Mouse (Mus musculus): ENCODE data around the gene Glmp. TPM values are rescaled to one million over a fixed set of nuclear protein-coding genes. Genes with fewer than 3 reads are reported as not detected.

The Glmp gene
- total RNA-seq, 2 experiments from 2014 or later = 77.5 to 91.1 TPM

DNA sequence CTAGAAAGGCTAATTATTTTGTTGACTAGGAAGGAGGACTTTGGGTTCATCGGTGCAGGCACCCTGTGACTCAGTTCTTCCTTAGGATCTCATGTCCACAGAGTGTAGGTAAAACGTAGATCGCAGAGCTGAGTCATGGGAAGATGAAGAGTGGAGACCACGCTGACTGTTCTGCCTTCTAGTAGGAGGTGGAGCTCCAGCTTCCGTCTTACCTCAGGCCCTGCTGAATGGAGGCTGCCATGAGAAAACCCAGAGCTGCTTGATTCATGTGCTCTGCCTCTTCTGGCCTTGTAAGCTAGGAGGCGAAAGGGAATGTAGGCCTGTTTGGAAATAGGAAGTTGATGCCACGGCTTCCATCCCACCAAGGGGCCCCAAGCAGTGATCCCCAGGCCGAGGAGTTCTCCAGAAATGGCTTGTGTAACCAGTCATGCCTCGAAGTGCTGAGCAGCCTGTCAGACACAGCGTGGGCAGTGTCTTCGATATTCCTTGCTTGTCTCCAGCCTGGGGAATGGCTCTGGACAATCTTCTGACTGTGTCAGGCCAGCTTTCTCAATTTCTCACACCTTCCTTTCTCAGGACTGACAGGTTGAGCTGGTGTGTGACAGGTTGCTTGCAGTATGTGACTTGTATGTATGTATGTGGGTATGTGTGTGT, 12.7 kb downstream of the Glmp start:
- DNase-seq (ENCODE audit: extremely low spot score in 1 of 2, low spot score in 2 of 2) = peak in 1 of 2 experiments; percentile 40
- intact Hi-C loops (cut with DNase I) = loop anchor here (5.0 kb wide), 2 partner anchors 130 to 145 kb away; no protein-coding TSS in a partner anchor
- no peak for TF ChIP-seq CTCF (IDR thresholded peaks at IDR 0.05)
- Histone ChIP-seq H3K27ac (peak overlapping the region; percentile 100), H3K4me3 (peak overlapping the region; percentile 93)

DNA sequence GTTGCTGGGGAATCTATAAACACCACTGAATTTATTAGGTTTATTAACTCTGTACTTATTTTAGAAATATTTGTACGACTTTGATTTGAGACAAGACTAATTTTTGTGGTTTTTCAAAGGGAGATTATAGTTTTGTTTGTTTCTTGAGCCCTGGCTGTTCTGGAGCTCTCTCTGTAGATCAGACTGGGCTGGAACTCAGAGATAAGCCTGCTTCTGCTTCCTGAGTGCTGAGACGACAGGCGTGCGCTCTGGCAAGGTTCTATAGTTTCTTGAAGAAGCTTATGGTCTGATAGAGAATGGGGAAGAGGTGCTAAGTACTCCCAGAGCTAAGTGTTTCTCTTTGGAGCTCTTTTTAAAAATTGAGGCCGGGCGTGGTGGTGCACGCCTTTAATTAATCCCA, 13.5 kb downstream of the Glmp start:
- no peak overlapping the region for H3K4me3 ChIP-seq
- intact Hi-C loops (cut with DNase I) = loop anchor here (5.0 kb wide), 2 partner anchors 129 to 146 kb away; no protein-coding TSS in a partner anchor
- no peak for DNase-seq (ENCODE audit: extremely low spot score in 1 of 2, low spot score in 2 of 2)
- no peak overlapping the region for H3K27ac ChIP-seq
- TF ChIP-seq CTCF (IDR thresholded peaks at IDR 0.05) = no peak

DNA sequence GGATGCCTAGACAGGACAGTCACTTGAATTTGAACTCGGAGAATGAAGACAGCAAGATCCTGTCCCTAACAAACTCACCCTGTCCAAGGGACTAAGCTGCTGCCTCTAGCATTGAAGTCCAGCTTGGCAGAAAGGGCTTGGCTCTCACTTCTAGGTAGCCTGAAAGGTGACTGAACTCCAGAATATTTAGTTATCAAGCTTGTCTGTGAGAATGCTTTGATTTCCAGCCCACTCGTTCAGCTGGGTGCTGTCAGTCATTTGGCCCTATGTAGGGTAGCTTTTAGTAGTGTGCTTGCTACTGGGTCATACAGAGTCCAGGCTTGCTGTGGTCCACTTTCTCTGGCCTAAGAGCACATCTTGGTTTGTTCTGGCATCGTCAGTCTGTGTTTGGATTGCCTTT, 14.2 kb downstream of the Glmp start:
- Histone ChIP-seq H3K27ac (no peak overlapping the region), H3K4me3 (no peak overlapping the region)
- intact Hi-C loops (cut with DNase I) = loop anchor here (5.0 kb wide), 2 partner anchors 128 to 147 kb away; no protein-coding TSS in a partner anchor
- no peak for DNase-seq (ENCODE audit: extremely low spot score in 1 of 2, low spot score in 2 of 2)
- no peak for TF ChIP-seq CTCF (IDR thresholded peaks at IDR 0.05)

DNA sequence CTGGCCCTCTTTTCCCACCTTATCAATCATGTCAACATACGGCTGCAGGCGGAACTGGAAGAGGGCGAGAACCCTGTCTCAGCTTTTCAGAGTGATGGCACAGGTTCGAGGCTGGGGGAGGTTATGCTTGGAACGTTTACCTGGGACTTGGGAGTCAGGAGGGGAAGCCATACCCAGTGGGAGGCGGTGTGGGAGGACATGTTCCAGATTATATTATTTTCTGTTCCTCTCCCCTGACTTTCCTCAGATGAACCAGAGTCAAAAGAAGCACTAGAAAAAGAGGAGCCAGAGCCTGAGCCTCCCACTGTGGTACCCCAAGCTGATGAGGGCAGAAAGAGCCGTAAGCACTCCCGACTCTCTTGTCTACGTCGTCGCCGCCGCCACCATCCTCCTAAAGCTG, 25.9 kb downstream of the Glmp start:
- no peak overlapping the region for H3K27ac ChIP-seq
- no peak overlapping the region for H3K4me3 ChIP-seq
- no peak for DNase-seq (ENCODE audit: extremely low spot score in 1 of 2, low spot score in 2 of 2)
- no peak for TF ChIP-seq CTCF (IDR thresholded peaks at IDR 0.05)
- intact Hi-C loops (cut with DNase I) = no loop called here

DNA sequence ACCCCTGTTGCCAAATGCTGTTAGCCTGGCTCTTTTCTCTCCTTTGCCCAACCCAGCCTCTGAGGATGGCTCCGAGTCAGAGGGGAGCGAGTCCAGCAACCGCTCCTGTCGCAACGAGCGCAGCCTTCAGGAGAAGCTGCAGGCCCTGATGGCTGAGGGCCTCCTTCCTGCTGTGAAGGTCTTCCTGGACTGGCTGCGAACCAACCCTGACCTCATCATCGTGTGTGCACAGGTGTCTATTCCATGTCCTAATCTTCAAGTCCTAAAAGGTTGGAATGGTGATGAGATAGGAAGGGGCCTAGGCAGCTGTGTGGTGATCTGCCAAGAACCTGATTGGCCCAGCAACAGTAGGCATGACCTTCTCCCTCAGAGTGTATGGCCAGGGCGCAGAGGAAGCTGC, 28.1 kb downstream of the Glmp start:
- Histone ChIP-seq H3K27ac (no peak overlapping the region), H3K4me3 (no peak overlapping the region)
- intact Hi-C loops (cut with DNase I) = no loop called here
- DNase-seq (ENCODE audit: extremely low spot score in 1 of 2, low spot score in 2 of 2) = no peak
- no peak for TF ChIP-seq CTCF (IDR thresholded peaks at IDR 0.05)

DNA sequence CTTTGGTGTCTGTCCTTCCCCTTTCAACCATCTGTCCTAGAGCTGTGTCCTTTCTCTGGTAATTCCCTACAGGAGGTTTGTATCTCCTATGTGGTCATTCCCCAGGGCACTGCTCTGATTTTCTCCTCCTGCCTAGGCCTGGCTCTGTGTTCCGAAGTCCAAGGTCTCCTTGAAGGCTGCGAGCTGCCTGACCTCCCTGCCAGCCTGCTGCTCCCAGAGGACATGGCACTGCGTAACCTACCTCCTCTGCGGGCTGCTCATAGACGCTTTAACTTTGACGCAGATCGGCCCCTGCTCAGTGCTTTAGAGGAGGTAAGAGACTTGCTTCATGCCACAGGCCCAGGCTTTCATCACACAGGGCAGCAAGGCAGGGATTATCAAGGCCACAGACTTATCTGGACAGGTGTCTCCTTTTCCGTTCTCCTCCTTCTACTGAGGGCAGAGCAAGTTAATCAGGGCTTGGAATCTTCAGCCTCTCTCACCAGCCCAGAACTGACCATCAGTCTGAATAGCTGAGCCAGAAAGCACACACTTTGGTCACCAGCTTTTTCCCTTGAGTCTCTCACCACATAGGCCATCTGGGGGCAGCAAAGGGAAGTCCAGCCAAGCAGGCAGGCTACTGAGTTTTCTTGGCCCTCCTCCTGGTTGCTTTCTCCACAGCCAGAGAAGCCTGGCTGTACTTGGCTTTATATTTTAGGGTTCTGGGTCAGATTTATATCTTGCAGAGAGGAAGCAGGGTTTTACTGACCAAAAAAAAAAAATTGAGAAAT, 29.8 kb downstream of the Glmp start:
- Histone ChIP-seq H3K27ac (no peak overlapping the region), H3K4me3 (no peak overlapping the region)
- intact Hi-C loops (cut with DNase I) = no loop called here
- no peak for DNase-seq (ENCODE audit: extremely low spot score in 1 of 2, low spot score in 2 of 2)
- TF ChIP-seq CTCF (IDR thresholded peaks at IDR 0.05) = peak; percentile 41

DNA sequence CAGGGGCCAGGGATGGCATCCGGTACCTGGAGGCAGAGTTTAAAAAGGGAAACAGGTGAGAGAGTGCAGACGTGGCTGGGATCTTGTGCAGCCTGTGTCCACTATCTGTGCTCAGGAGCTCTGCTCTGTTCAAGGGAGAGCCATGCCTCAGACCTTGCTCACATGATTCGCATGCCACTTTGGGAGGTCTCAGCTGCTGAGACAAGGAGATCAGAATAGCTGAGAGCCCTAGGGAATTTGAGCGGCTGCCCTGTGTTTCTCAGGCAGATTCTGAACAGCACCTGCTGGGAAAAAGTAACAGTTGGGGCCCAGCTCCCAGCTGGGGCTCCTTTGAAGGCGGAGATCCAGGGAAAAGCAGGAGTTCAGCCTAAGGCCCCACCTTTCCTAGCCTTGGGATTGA, 34.8 kb downstream of the Glmp start:
- DNase-seq (ENCODE audit: extremely low spot score in 1 of 2, low spot score in 2 of 2) = no peak
- Histone ChIP-seq H3K4me3 (no peak overlapping the region), H3K27ac (peak overlapping the region; percentile 3)
- intact Hi-C loops (cut with DNase I) = no loop called here
- no peak for TF ChIP-seq CTCF (IDR thresholded peaks at IDR 0.05)

DNA sequence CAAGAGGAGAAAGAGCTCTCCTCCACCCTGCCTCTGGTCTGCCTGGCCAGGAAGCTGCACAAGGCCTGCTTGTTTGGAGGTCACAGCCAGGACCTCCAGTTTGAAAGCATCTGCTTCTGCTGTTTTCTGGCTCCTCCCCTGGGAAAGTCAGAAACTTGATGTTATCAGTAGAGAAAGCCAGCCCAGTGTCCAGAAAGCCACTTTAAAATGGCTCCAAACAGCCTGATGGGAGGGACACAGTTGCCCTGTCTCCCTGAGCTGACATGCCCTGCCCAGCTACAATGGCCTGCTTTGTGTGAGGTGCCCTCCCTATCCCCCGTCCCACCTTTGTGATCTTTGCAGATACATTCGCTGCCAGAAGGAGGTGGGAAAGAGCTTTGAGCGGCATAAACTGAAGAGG, 35.2 kb downstream of the Glmp start:
- H3K27ac ChIP-seq = peak overlapping the region; percentile 3
- intact Hi-C loops (cut with DNase I) = no loop called here
- TF ChIP-seq CTCF (IDR thresholded peaks at IDR 0.05) = no peak
- DNase-seq (ENCODE audit: extremely low spot score in 1 of 2, low spot score in 2 of 2) = no peak
- no peak overlapping the region for H3K4me3 ChIP-seq

DNA sequence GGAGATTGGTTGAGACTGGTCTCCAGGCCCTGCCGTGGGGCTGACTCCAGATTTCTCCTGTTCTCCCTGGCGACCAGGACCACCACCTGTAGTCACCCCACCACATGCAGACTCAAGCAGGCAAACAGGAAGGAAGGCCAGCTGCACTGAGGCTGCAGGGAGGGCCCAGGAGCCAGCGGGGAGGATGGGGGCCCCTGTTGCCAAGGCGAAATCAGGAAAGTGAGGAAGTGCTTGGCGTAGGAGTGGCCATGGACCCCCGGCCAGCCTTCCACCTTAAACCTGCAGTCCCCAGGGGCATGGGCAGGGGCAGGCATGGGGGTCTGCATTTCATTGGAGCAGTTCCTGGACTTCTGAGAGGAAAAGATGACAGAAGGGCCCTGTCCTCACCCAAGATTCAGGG, 36.3 kb downstream of the Glmp start:
- Histone ChIP-seq H3K27ac (peak overlapping the region; percentile 71; the same call in 1 of the 2 replicates), H3K4me3 (no peak overlapping the region)
- intact Hi-C loops (cut with DNase I) = no loop called here
- no peak for DNase-seq (ENCODE audit: extremely low spot score in 1 of 2, low spot score in 2 of 2)
- no peak for TF ChIP-seq CTCF (IDR thresholded peaks at IDR 0.05)

DNA sequence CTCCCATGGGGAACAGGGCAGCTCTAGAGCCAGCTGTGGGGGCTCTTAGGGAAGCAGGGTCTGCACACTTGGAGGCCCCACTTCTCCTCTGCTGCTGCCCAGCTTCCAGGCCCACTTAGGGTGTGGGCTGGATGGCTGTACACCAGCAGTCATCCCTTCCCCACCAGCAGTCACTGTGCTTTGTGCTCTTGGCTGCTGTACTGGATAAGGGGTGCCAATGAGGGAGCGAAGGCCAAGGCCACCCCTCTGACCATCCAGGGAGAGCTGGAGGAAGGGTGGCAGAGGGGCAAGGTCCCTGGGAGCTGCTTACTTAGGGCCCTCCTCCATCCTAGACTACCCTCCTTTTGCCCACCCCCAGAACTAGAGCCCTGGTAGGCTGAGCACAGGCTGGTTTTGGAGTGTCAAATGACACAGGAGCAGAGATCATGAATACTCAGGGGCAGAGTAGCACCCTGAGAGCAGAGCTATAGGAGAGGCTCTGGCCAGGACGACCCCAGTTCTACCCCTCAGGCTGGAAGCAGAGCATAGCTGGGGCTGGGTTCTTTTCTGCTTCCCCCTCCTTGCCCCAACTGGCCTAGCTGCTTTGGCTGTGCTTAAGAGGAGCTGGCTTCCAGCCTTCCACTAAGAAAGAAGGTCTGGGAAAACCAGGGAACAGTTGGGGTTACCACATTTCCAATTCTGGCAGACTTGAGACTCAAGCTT, 36.9 kb downstream of the Glmp start:
- DNase-seq (ENCODE audit: extremely low spot score in 1 of 2, low spot score in 2 of 2) = no peak
- Histone ChIP-seq H3K4me3 (no peak overlapping the region), H3K27ac (peak overlapping the region; percentile 71; the same call in 1 of the 2 replicates)
- no peak for TF ChIP-seq CTCF (IDR thresholded peaks at IDR 0.05)
- intact Hi-C loops (cut with DNase I) = no loop called here

DNA sequence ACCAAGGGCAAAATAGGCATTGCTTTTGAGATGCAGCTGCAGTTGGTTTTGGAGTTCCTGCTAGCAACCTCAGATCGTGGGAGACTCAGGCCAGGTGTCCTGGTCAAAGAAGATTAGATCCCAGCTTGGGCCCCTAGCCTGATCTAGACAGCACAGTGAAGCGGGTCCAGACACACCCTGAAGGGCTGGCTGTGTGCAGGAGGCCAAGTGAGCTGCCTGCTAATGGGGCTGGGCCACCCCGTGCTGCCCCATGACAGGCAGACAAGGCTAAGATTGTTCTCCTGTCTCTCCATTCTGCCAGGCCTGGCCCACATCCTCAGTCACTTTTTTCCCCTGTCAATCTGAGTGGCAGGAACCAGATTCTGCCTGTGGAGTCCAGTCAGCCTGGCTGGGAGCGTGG, 38.9 kb downstream of the Glmp start:
- Histone ChIP-seq H3K27ac (peak overlapping the region; percentile 68), H3K4me3 (no peak overlapping the region)
- DNase-seq (ENCODE audit: extremely low spot score in 1 of 2, low spot score in 2 of 2) = peak in 1 of 2 experiments; percentile 54
- intact Hi-C loops (cut with DNase I) = no loop called here
- TF ChIP-seq CTCF (IDR thresholded peaks at IDR 0.05) = no peak

DNA sequence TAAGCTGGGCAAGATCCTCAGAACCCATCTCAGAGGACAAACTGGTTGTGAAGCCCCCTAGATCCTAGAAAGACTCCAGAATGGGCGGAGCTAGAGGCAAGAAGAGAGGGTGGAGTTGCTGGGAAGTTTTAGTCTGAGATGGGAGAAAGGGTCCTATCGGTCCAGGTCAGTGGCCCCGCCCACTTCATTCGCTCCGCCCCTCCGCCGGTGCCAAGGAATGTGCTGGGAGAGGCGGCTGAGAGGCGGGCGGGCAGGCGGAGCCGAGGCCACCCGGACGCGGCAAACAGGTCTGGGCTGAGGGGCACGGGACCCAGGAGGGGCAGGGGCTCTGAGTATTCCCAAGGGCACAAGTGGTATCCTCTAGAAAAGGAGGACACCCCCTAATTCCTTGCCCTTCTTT, 39.5 kb downstream of the Glmp start, which contains the start of gene Paqr6:
Gene Paqr6 (plus strand): TSS at position 248 of the 400 bp plus-strand sequence.
- DNase-seq (ENCODE audit: extremely low spot score in 1 of 2, low spot score in 2 of 2) = peak; percentile 43 to 54
- intact Hi-C loops (cut with DNase I) = no loop called here
- no peak for TF ChIP-seq CTCF (IDR thresholded peaks at IDR 0.05)
- Histone ChIP-seq H3K4me3 (no peak within 1 kb of the TSS), H3K27ac (peak within 1 kb of the TSS; percentile 68)
